Mouse (Mus musculus): ENCODE data around the gene Pwwp2b. TPM values are rescaled to one million over a fixed set of nuclear protein-coding genes. Genes with fewer than 3 reads are reported as not detected.

Gene Pwwp2b
- polyA plus RNA-seq, 1 experiment from 2014 or later = 11.7 TPM

GRCm38 (mm10) chr7:139307056-139307455, 58.8 kb downstream of the Pwwp2b start:
- H3K27me3 ChIP-seq = no peaks in the 10 kb centered on the region
- no peak overlapping the region for H3K27ac ChIP-seq
- peaks cover 18% of the 10 kb centered on the region for H3K4me1 ChIP-seq
- no peaks in the 10 kb centered on the region for H3K36me3 ChIP-seq
- H3K9me3 ChIP-seq = no peaks in the 10 kb centered on the region
- H3K4me2 ChIP-seq (replicated peaks) = no peak overlapping the region
- no peak for ATAC-seq (ENCODE audit: low FRiP score, low read depth)
- WGBS = 82% methylated on average over 2 of the region's 2 CpGs
- H3K4me3 ChIP-seq = no peak overlapping the region
- no peak overlapping the region for H3K9ac ChIP-seq

- Histone ChIP-seq H3K9ac (no peak overlapping the region), H3K9me3 (no peaks in the 10 kb centered on the region), H3K4me2 (replicated peaks) (no peak overlapping the region), H3K4me1 (peaks cover 18% of the 10 kb centered on the region), H3K36me3 (no peaks in the 10 kb centered on the region), H3K4me3 (no peak overlapping the region), H3K27me3 (no peaks in the 10 kb centered on the region), H3K27ac (no peak overlapping the region)
- WGBS = 73% methylated on average over 8 of the region's 8 CpGs
- ATAC-seq (ENCODE audit: low FRiP score, low read depth) = 0 out of 2 replicates have a peak, but pooled peaks have one; percentile 16
Observed at GRCm38 (mm10) chr7:139308140-139308895, 60.0 kb downstream of the Pwwp2b start.

GRCm38 (mm10) chr7:139309106-139309505, 60.8 kb downstream of the Pwwp2b start:
- 22% methylated on average over 2 of the region's 2 CpGs for WGBS
- Histone ChIP-seq H3K4me1 (peaks cover 15% of the 10 kb centered on the region), H3K4me2 (replicated peaks) (no peak overlapping the region), H3K9me3 (no peaks in the 10 kb centered on the region), H3K4me3 (no peak overlapping the region), H3K36me3 (no peaks in the 10 kb centered on the region), H3K9ac (no peak overlapping the region), H3K27ac (no peak overlapping the region), H3K27me3 (no peaks in the 10 kb centered on the region)
- peak; percentile 45; the same call in 1 of the 2 replicates for ATAC-seq (ENCODE audit: low FRiP score, low read depth)

- WGBS = 38% methylated on average over 6 of the region's 6 CpGs
- Histone ChIP-seq H3K36me3 (no peaks in the 10 kb centered on the region), H3K4me1 (peaks cover 15% of the 10 kb centered on the region), H3K9ac (0 out of 2 replicates have a peak overlapping the region, but pooled peaks have one; percentile 35), H3K4me3 (no peak overlapping the region), H3K9me3 (no peaks in the 10 kb centered on the region), H3K4me2 (replicated peaks) (no peak overlapping the region), H3K27me3 (no peaks in the 10 kb centered on the region), H3K27ac (no peak overlapping the region)
- ATAC-seq (ENCODE audit: low FRiP score, low read depth) = 0 out of 2 replicates have a peak, but pooled peaks have one; percentile 29
Observed at GRCm38 (mm10) chr7:139310487-139310951, 62.2 kb downstream of the Pwwp2b start.

- Histone ChIP-seq H3K27ac (no peak overlapping the region), H3K4me2 (replicated peaks) (no peak overlapping the region), H3K9me3 (no peaks in the 10 kb centered on the region), H3K4me3 (no peak overlapping the region), H3K27me3 (no peaks in the 10 kb centered on the region), H3K36me3 (no peaks in the 10 kb centered on the region), H3K9ac (no peak overlapping the region), H3K4me1 (peaks cover 15% of the 10 kb centered on the region)
- no peak for ATAC-seq (ENCODE audit: low FRiP score, low read depth)
- 62% methylated on average over 5 of the region's 5 CpGs for WGBS
Observed at GRCm38 (mm10) chr7:139312686-139313085, 64.4 kb downstream of the Pwwp2b start.

- Histone ChIP-seq H3K27me3 (no peaks in the 10 kb centered on the region), H3K4me1 (peaks cover 13% of the 10 kb centered on the region), H3K4me2 (replicated peaks) (no peak overlapping the region), H3K27ac (no peak overlapping the region), H3K4me3 (no peak overlapping the region), H3K36me3 (no peaks in the 10 kb centered on the region), H3K9ac (no peak overlapping the region), H3K9me3 (no peaks in the 10 kb centered on the region)
- 73% methylated on average over 5 of the region's 5 CpGs for WGBS
- no peak for ATAC-seq (ENCODE audit: low FRiP score, low read depth)
Observed at GRCm38 (mm10) chr7:139313413-139313812, 65.1 kb downstream of the Pwwp2b start.

GRCm38 (mm10) chr7:139314716-139315115, 66.4 kb downstream of the Pwwp2b start:
- peaks cover 21% of the 10 kb centered on the region for H3K4me1 ChIP-seq
- no peak for ATAC-seq (ENCODE audit: low FRiP score, low read depth)
- no peak overlapping the region for H3K9ac ChIP-seq
- no peaks in the 10 kb centered on the region for H3K36me3 ChIP-seq
- no peaks in the 10 kb centered on the region for H3K9me3 ChIP-seq
- WGBS = 70% methylated on average over 3 of the region's 3 CpGs
- H3K4me3 ChIP-seq = no peak overlapping the region
- no peak overlapping the region for H3K27ac ChIP-seq
- no peak overlapping the region for H3K4me2 ChIP-seq (replicated peaks)
- H3K27me3 ChIP-seq = no peaks in the 10 kb centered on the region

- 24% methylated on average over 1 of the region's 1 CpGs for WGBS
- H3K9ac ChIP-seq = no peak overlapping the region
- no peak overlapping the region for H3K4me2 ChIP-seq (replicated peaks)
- peaks cover 23% of the 10 kb centered on the region for H3K4me1 ChIP-seq
- peak; percentile 44; the same call in 1 of the 2 replicates for ATAC-seq (ENCODE audit: low FRiP score, low read depth)
- H3K27ac ChIP-seq = 0 out of 2 replicates have a peak overlapping the region, but pooled peaks have one; percentile 3
- H3K36me3 ChIP-seq = no peaks in the 10 kb centered on the region
- no peak overlapping the region for H3K4me3 ChIP-seq
- H3K27me3 ChIP-seq = no peaks in the 10 kb centered on the region
- H3K9me3 ChIP-seq = no peaks in the 10 kb centered on the region
Observed at GRCm38 (mm10) chr7:139319006-139319411, 70.7 kb downstream of the Pwwp2b start.

Other genes with a start within 250 kb of the Pwwp2b start
- gene Dpysl4, start 162.5 kb upstream of the Pwwp2b start, polyA plus RNA-seq (2015; fragmentation: Nextera tagmentation; extraction: Ambion mirVana) = 24.3 and 24.4 TPM in 2 replicates
- 1.8 and 2.3 TPM in 2 replicates for gene Lrrc27, start 35.5 kb upstream of the Pwwp2b start, polyA plus RNA-seq (2015; fragmentation: Nextera tagmentation; extraction: Ambion mirVana)
- gene Stk32c, start 35.2 kb upstream of the Pwwp2b start, polyA plus RNA-seq (2015; fragmentation: Nextera tagmentation; extraction: Ambion mirVana) = 0.13 and 0.17 TPM in 2 replicates
- 22.9 and 25.2 TPM in 2 replicates for gene Inpp5a, start 140.6 kb downstream of the Pwwp2b start, polyA plus RNA-seq (2015; fragmentation: Nextera tagmentation; extraction: Ambion mirVana)

All from limb, embryonic 13.5 days (tissue).